Mouse (Mus musculus): ENCODE measurements around the gene Cluap1.

Cluap1 gene

DNA sequence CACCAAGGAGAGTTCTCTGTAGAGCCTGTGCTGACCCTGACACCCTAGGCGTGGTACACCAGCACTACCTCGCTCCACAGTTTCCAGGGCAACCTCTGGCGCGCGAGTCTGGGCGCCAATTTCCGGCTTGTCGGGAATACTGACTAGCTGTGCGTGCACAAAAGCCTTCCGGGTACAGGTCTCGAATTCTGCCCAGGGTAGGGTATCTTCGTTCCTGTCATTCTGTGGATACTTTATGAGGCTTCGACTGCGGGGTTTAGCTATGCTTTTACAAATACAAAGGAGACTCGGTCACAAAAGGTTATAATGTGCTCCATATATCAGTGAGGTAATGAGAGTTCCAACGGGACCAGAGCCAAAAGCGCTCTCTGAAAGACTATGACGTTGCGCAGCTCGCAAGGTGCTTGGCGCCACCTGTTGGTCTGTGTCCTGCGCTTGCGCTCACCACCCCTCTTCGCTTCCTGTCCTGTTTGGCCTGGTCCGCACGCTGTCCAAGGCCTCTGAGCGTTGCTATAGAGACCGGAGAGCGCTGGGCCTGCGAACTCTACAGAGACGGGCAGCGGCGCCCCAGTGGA lies at the start of gene Cluap1, which contains the start of gene 1700037C18Rik:
Gene Cluap1 (plus strand): TSS at position 265 of the 575 bp plus-strand sequence.
Gene 1700037C18Rik (minus strand): TSS at position 153 of the 575 bp plus-strand sequence.
- in situ Hi-C loops (cut with MboI, MseI): loop anchor here (5.0 kb wide), 2 partner anchors 61 to 94 kb away; partner anchors contain the start of genes Slx4 and Zfp174

GRCm38 (mm10) chr16:3859254-3859653 lies 49.3 kb upstream of the Cluap1 start:
- in situ Hi-C loops (cut with MboI, MseI): no loop called here

- in situ Hi-C loops (cut with MboI, MseI): no loop called here
Observed at GRCm38 (mm10) chr16:3871815-3872214, 36.8 kb upstream of the Cluap1 start.

DNA sequence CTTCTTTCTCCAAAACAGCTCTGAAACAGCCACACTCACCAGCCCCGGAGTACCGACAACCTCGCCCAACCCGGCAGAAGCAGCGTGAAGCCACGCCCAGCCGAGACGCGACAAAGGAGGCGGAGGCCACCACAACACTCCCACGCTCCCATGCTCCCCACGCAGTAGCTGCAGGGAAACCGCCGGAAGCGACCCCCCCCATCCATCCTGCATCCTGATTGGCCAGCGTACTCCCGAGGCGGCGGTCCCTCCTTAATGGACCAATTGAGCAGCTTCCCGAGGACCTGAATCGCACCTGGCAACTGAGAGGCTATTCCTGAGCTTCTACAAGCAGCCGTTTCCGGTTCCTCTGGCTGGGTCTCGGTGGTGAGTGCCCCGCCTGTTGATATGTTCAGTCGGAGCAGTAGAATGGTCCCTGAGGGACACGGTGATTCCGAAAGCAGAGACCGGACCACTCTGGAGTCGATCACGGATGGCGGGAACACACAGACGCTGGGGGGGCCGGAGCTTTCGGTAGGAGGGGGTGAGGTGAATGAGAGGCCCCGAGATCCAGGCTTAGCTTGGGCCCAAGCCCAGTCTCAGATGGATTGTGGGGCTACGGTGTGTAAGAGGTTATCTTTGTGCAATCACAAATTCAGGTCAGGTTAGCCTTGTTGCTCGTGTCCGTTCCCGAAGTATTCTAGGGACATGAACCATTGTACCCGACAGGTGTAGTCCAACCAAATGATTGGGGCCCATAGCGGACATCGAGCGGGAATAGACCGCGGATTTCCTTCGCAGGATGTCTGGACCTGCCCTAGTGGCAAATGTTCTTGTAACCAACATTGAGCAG lies 36.2 kb upstream of the Cluap1 start, which contains the start of gene Naa60:
Gene Naa60 (plus strand): TSS at position 160 of the 832 bp plus-strand sequence.
- in situ Hi-C loops (cut with MboI, MseI): no loop called here

- in situ Hi-C loops (cut with MboI, MseI): no loop called here
Observed at GRCm38 (mm10) chr16:3876346-3876745, 32.3 kb upstream of the Cluap1 start.

DNA sequence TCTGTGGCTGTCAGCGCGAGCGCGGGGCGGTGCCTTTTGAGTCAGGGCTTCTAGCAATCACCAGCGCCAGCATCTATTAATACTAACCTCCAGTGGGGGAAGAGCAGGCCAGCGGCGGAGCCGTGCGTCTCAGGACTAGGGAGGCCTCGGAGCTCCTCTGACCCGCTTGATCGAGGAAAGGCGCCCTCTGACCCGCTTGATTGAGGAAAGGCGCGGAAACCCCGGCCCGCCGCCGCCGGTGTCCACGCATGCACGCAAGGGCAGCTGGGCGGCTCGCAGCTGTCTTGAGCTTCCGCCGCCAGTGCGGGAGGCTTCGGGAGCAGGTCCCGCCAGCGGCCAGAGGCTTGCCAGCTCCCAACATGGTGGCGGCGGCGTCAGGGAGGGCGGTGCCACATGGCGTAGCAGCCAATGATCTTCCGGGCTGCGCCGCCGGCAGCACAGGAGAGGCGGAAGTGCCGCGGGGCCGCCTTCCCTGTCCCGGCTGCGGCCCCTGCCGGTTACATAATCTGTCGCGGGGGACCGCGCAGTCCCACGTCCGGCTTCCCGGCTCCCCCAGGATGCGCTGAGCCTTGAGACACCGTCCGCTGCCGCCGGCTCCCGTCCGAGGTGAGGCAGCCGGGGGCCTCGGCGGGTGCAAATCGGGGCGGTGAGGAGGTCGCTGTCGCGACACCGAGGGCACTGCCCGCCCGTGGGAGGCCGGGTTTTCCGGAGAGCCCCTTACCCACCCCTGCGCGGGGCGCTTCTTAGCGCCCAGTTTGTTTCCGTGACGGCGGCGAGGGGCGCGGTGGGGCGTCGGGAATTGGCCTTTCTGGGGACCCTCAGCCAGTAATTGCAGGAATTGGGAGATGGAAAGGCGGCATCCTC lies 24.2 kb upstream of the Cluap1 start, which contains the start of the genes Zfp597 and Gm20695:
Gene Zfp597 (minus strand): TSS at position 361 of the 864 bp plus-strand sequence.
Gene Gm20695 (plus strand): TSS at position 448 of the 864 bp plus-strand sequence.
- in situ Hi-C loops (cut with MboI, MseI): loop anchor here (5.0 kb wide), 1 partner anchor 142 kb away; the partner anchor contains the start of gene Zfp263

- in situ Hi-C loops (cut with MboI, MseI): no loop called here
Observed at GRCm38 (mm10) chr16:3885065-3885670, 23.4 kb upstream of the Cluap1 start.

GRCm38 (mm10) chr16:3891621-3892295 lies 16.8 kb upstream of the Cluap1 start:
- in situ Hi-C loops (cut with MboI, MseI): no loop called here

DNA sequence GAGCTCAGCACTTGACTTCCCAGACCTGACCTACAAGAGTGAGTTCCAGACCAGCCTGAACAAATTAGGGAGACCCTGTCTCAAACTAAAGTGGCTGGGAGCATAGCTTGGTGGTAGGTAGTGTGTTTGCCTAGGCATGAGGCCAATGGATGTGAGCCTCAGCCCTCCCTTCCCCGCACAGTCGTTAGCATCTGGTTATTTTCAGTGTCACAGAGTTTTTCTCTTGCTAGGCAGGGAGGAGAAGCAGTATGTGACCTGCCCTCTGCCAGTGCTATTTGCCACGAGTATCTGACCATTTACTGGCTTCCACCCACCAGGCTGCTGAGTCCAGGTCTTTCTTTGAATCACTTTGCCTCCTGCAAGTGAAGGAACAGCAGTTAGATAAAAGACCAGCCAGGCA lies 14.9 kb upstream of the Cluap1 start:
- in situ Hi-C loops (cut with MboI, MseI): no loop called here

GRCm38 (mm10) chr16:3895173-3895792 lies 13.3 kb upstream of the Cluap1 start:
- in situ Hi-C loops (cut with MboI, MseI): no loop called here

DNA sequence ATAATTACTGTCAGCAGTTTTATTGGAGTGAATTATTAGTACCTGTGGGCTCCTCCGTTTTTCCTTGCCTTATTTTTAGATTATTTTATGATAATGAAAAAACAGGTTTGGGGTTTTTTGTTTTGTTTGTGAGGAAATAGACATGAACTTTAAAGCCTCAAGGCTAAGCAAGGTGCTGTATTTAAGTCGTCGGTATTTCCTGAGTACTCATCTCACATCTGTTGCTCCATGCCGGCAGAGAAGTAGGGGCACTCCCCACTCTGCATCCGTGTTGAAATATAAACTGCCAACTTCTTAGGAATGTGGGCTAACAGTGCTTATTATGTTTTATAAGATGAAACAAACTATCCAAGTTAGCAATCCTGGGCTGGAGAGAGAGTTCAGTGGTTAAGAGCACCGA lies 12.6 kb upstream of the Cluap1 start:
- in situ Hi-C loops (cut with MboI, MseI): no loop called here

GRCm38 (mm10) chr16:3896553-3896952 lies 12.0 kb upstream of the Cluap1 start:
- in situ Hi-C loops (cut with MboI, MseI): no loop called here

- in situ Hi-C loops (cut with MboI, MseI): loop anchor here (5.0 kb wide), 2 partner anchors 60 to 95 kb away; partner anchors contain the start of genes Slx4 and Zfp174
Observed at GRCm38 (mm10) chr16:3907471-3907870, 1.1 kb upstream of the Cluap1 start.

DNA sequence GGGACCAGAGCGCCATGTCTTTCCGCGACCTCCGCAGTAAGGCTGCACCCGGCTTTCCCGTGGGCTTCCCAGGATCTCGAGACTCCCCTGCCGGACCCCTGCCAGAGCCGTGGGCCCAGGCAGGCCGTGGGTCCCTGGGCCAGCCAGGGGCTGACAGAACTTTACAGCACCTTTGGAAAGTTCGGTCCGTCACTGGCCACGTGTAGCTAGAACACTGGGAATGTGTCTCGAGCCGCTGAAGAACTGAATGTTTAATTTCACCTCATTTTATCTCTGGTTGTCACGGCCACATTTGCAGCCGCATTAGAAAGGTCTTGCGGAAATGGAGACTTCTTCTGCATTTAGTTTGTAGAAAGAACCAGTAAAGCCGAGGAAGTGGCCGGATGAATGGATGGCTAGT lies 517 bp downstream of the Cluap1 start:
- in situ Hi-C loops (cut with MboI, MseI): loop anchor here (5.0 kb wide), 2 partner anchors 62 to 93 kb away; partner anchors contain the start of genes Slx4 and Zfp174

DNA sequence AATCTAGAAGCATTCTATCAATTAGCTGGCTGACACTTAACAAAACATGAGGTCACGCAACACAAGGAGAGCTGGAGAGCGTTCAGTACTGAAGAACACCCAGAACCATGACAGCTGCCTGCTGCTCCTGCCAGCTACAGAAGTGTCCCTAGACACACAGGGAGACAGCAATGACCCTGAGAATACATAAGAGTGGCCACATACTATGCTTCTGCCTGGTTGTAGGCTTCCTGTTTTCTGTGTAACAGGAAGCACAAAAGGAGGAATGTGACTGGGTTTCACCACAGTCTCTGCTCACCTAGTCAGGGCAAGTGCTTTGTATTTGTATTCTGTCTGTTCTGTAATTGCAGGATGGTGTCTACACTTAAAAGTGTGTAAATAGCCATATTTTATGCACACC lies 12.2 kb downstream of the Cluap1 start:
- in situ Hi-C loops (cut with MboI, MseI): no loop called here

DNA sequence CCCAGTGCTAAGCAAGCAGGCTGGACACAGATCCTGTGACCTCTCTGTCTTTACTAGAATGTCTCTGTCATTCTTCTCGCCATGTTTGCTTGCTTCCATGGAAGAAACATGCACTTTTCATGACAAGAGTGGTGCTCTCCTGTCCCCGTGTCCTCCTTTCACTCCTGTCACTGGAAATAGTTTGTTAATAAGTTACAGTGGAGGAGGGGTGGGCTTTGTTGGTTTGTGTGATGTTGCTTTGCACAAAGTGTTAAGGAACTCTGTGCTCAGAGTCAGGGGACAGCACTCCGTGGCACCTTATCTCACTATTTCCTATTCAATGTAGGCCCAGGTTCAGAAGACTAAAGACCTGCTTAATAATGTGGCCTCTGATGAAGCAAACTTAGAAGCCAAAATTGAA lies 14.9 kb downstream of the Cluap1 start:
- in situ Hi-C loops (cut with MboI, MseI): no loop called here

DNA sequence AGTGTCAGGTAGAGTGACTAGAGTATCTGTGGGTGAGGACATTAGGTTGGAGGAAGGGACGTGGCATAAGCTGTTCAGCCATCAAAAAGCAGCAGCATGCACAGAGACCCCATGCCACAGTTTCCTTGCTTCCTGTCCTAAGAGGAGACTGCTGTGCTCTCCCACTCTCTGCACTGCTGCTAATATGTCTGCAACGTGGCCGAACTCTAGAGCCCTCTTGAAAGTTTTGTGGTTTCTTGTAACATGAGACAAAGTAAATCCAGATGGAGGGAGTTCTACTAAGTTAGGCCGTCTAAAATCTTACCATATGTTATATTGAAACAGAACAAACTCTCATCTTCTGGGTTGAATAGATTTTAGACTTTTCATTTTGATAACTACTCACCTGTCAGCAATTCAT lies 15.4 kb downstream of the Cluap1 start:
- in situ Hi-C loops (cut with MboI, MseI): no loop called here

- in situ Hi-C loops (cut with MboI, MseI): no loop called here
Observed at GRCm38 (mm10) chr16:3928582-3928981, 20.0 kb downstream of the Cluap1 start.

DNA sequence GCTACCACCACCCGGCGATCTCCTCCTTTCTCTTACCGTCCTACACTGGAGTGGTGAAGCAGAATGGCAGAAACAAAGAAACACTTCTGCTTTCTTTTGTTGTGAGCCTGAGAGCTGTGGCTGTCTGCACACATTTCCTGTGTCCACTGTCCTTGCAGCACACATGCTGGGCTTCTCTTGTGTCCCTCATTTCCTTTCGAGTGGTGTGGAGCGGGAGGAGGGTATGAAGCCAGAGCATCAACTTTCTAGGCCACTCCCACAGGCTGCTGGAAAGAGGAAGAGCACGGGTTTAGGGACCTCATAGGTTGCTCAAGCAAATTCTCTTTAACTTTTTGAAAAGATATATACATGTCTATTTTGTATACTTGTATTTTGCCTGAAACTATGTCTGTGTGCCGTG lies 20.6 kb downstream of the Cluap1 start:
- in situ Hi-C loops (cut with MboI, MseI): no loop called here

DNA sequence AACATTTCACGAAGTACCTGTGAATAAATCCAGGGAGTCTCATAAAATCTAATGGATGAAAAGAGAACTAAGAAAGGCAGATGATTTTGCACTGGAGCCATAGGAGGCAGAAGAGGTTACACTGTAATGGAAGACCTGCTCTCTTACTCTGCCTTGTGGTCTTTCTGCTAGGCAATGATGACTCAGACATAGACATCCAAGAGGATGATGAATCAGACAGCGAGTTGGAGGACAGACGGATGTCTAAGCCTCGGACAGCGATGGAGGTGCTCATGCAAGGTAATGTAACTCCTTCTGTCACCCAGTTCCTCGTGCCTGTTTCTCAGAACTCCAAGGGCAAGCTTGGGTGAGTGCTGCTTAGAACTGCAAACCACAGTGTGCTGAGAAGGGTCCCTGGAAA lies 24.9 kb downstream of the Cluap1 start:
- in situ Hi-C loops (cut with MboI, MseI): no loop called here

Data from T-helper 2 cell (primary cell).